Mouse (Mus musculus) monocyte, adult 2 months (primary cell): ENCODE data around the gene Pigx.

ENCODE experiments used
- DNase-seq, 2 experiments: peaks; one replicate each; pipeline ENCODE4 v3.0.0; 2022; ENCODE audit warnings: low spot score in 2 of 2, low read depth in 1 of 2

Pigx gene

DNA sequence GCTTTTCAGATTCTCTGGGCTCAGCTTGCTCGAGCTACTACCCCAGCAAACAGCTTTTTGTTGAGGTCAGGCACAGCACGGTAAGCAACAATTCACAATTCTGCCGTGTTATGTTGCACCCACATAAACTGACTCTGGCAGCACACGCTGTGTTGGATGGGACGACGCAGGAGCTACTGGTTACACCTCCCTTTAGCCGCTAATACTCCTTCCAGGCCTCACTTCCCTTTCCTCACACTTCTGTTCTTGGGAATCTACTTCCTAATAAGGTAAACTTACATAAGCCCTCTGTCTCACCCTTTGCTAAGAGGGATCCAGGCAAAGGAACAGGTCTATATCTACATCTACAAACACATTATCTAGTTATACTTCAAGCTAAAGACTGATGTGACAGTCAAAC lies 35.6 kb downstream of the Pigx start:
- no peak for DNase-seq

DNA sequence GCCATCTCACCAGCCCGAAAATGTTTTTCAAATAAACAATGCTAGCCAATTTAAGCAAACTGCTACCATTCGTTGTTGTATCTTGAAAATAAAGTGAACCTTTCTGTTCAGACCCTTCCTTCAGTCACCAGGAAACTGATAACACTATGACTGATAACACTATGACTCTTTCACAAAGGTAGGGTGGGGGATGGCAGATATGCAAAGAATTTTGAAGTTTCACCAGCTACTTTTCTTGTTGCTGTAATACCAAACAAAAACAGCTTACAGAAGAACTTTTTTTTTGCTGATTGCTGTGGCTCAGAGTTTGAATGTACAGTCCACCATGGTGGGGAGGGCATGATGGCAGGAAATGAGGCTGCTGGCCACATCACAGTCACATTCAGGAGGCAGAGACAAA lies 37.3 kb downstream of the Pigx start:
- DNase-seq = no peak

DNA sequence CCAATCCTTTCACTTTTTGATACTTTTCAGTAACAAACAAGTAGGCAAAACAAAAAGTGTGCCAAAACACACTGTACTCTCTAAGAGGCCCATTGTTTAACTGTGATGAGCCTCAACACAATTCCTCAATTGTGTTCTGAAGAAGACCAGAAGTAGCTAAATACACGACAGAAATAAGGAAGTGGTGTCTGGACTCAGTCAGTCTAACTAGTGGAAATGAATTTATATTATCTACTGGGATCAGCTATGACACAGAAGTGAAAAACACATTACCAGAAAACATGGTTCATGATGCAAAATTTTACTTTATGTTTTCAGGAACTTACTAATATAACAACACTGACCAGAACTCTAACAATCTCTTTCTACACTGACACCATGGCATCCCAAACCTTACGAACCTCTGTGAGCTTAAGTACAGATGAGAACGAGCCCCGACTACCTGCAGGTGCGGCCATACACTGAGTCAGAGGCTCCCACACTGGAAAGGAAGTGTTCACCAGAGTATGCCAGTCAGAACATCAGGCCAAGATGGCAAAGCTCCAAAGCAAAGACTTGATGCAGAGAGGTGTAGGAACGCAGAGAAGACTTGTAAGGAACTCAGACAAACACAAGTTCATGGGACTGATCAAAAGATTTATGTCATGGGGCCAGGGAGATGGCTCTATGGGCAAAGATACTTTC lies 39.6 kb downstream of the Pigx start:
- DNase-seq = no peak

DNA sequence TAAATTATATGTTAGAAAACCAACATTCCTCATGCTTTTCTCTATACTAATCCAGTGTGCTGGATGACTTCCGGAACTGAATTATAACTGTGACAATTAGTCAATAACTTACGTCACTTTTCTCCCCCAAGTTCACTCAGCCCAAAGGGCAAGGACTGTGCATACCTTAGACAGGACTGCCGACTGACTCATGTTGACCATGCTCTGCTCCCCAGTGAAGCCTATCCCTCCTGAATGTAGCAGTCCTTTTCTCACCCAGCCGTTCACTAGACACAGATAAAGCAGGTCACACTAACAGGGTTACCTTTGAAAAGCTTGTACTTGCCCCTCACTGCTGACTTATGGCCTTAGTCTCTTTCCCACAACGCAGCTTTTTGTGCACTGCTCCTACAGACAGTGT lies 40.7 kb downstream of the Pigx start:
- DNase-seq = no peak

DNA sequence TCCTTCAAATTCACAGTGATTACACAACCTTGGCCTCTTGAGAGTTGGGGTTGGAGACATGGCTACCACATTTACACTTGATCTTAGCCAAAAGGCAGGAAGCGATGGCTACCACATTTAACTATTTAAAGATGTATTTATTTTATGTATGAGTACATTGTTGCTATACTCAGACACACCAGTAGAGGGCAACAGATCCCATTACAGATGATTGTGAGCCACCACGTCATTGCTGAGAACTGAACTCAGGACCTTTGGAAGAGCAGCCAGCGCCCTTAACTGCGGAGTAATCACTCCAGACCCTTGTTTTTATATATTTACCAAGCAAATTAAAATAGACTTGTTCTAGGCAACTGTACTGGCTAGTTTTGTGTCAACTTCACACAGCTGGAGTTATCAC lies 57.2 kb downstream of the Pigx start:
- DNase-seq = no peak
